Mouse (Mus musculus) neural tube, embryonic 14.5 days (tissue): Measurements from ENCODE around the gene Klk1b1. TPM values are rescaled to one million over a fixed set of nuclear protein-coding genes. Genes with fewer than 3 reads are reported as not detected.

Experiments used
- polyA plus RNA-seq: library from polyadenylated mRNA; unstranded; fragments of >200 nt; fragmentation: Nextera tagmentation; extraction: Ambion mirVana; gene quantifications from 2 replicates; pipeline ENCODE4 v1.2.1, GENCODE M21; 2014

The Klk1b1 gene
- polyA plus RNA-seq, 1 experiment from 2014 or later, result not detected

Other genes starting within 250 kb of the Klk1b1 start
- not detected in 2 replicates for gene Klk12, start 197.9 kb upstream of the Klk1b1 start, polyA plus RNA-seq
- not detected in 2 replicates for gene Klk11, start 192.1 kb upstream of the Klk1b1 start, polyA plus RNA-seq
- not detected in 2 replicates for gene Klk10, start 185.7 kb upstream of the Klk1b1 start, polyA plus RNA-seq
- not detected in 2 replicates for gene Klk9, start 174.9 kb upstream of the Klk1b1 start, polyA plus RNA-seq
- 7.6 and 8.6 TPM in 2 replicates for gene Klk8, start 169.2 kb upstream of the Klk1b1 start, polyA plus RNA-seq
- gene Klk7, start 155.5 kb upstream of the Klk1b1 start, polyA plus RNA-seq, result not detected in 2 replicates
- not detected in 2 replicates for gene Klk6, start 142.3 kb upstream of the Klk1b1 start, polyA plus RNA-seq
- gene Klk5, start 124.8 kb upstream of the Klk1b1 start, polyA plus RNA-seq, result not detected in 2 replicates
- gene Klk4, start 85.6 kb upstream of the Klk1b1 start, polyA plus RNA-seq, result 0.50 and 0.66 TPM in 2 replicates
- gene Klk15, start 33.0 kb upstream of the Klk1b1 start, polyA plus RNA-seq, result not detected in 2 replicates
- not detected in 2 replicates for gene Klk1b8, start 16.1 kb upstream of the Klk1b1 start, polyA plus RNA-seq
- gene Klk1b9, start 9.3 kb downstream of the Klk1b1 start, polyA plus RNA-seq, result not detected in 2 replicates
- gene Klk1b11, start 29.1 kb downstream of the Klk1b1 start, polyA plus RNA-seq, result not detected in 2 replicates
- gene Klk1b26, start 45.4 kb downstream of the Klk1b1 start, polyA plus RNA-seq, result not detected in 2 replicates
- not detected in 2 replicates for gene Klk1b27, start 85.5 kb downstream of the Klk1b1 start, polyA plus RNA-seq
- gene Klk1b21, start 135.6 kb downstream of the Klk1b1 start, polyA plus RNA-seq, result not detected in 2 replicates
- gene Klk1b22, start 145.9 kb downstream of the Klk1b1 start, polyA plus RNA-seq, result not detected in 2 replicates
- not detected in 2 replicates for gene Klk1b16, start 170.0 kb downstream of the Klk1b1 start, polyA plus RNA-seq
- not detected in 2 replicates for gene Klk1b24, start 221.5 kb downstream of the Klk1b1 start, polyA plus RNA-seq
- gene Klk1b3, start 231.4 kb downstream of the Klk1b1 start, polyA plus RNA-seq, result not detected in 2 replicates
- gene Klk1b4, start 240.7 kb downstream of the Klk1b1 start, polyA plus RNA-seq, result not detected in 2 replicates
- gene Klk1b5, start 249.2 kb downstream of the Klk1b1 start, polyA plus RNA-seq, result not detected in 2 replicates